Mouse (Mus musculus) neural tube, embryonic 12.5 days (tissue): ENCODE results near the gene Gm42957. TPM values are rescaled to one million over a fixed set of nuclear protein-coding genes. Genes with fewer than 3 reads are reported as not detected.
"Not testable (repeated sequence)": the region's sequence is repeated elsewhere in the genome, so short reads cannot be mapped to it uniquely, and the experiment has no call there.

Experiments used
- ATAC-seq: fragments of 200-750 bp; cut with Nextera tagmentation; 2 replicates; pipeline ENCODE4 v1.8.0; 2017; ENCODE audit warnings: low read depth, mild to moderate bottlenecking, moderate TSS enrichment, moderate library complexity; ENCODE audit not compliant: low FRiP score
- H3K27ac ChIP-seq: fragments of 300-500 bp; sonication (generic); 2 replicates; pipeline ENCODE4 v1.5.1; 2016
- H3K27me3 ChIP-seq: fragments of 300-500 bp; sonication (generic); replicated peaks from 2 replicates; pipeline ENCODE4 v1.6.1; 2016; ENCODE audit warnings: mild to moderate bottlenecking
- H3K36me3 ChIP-seq: fragments of 300-500 bp; sonication (generic); 2 replicates; pipeline ENCODE4 v1.6.1; 2016; ENCODE audit warnings: mild to moderate bottlenecking
- H3K4me1 ChIP-seq: fragments of 300-500 bp; sonication (generic); 2 replicates; pipeline ENCODE4 v1.6.1; 2016
- H3K4me2 ChIP-seq: fragments of 300-500 bp; sonication (generic); replicated peaks from 2 replicates; pipeline ENCODE4 v1.6.1; 2016; ENCODE audit warnings: mild to moderate bottlenecking
- H3K4me3 ChIP-seq: fragments of 300-500 bp; sonication (generic); 2 replicates; pipeline ENCODE4 v1.5.1; 2016
- H3K9ac ChIP-seq: fragments of 300-500 bp; sonication (generic); 2 replicates; pipeline ENCODE4 v1.6.1; 2016; ENCODE audit warnings: mild to moderate bottlenecking
- H3K9me3 ChIP-seq: fragments of 300-500 bp; sonication (generic); 2 replicates; pipeline ENCODE4 v1.6.1; 2016; ENCODE audit warnings: mild to moderate bottlenecking
- WGBS: fragments of 180-500 bp; shearing (Covaris S2); methylation state at CpG from one replicate; pipeline ENCODE4 v1.1.7; 2016; 5-methylcytosine and 5-hydroxymethylcytosine counted together
- polyA plus RNA-seq: library from polyadenylated mRNA; unstranded; fragments of >200 nt; fragmentation: Nextera tagmentation; extraction: Ambion mirVana; gene quantifications from 2 replicates; pipeline ENCODE4 v1.2.1, GENCODE M21; 2016

The Gm42957 gene
- polyA plus RNA-seq, 1 experiment from 2014 or later: 0.09 TPM

- no peaks in the 10 kb centered on the region for H3K9me3 ChIP-seq
- no peak overlapping the region for H3K4me3 ChIP-seq
- H3K36me3 ChIP-seq: no peaks in the 10 kb centered on the region
- H3K9ac ChIP-seq: no peak overlapping the region
- H3K4me1 ChIP-seq: peaks cover 8% of the 10 kb centered on the region; the same call in 1 of the 2 replicates
- WGBS: 59% methylated on average over 17 of the region's 17 CpGs
- H3K27ac ChIP-seq: no peak overlapping the region
- ATAC-seq: no peak
- peak overlapping the region; percentile 52 for H3K4me2 ChIP-seq
- H3K27me3 ChIP-seq: peaks cover 23% of the 10 kb centered on the region; the same call in 1 of the 2 replicates
Measured at GRCm38 (mm10) chr3:96684151-96684821, 49.0 kb downstream of the Gm42957 start.

DNA sequence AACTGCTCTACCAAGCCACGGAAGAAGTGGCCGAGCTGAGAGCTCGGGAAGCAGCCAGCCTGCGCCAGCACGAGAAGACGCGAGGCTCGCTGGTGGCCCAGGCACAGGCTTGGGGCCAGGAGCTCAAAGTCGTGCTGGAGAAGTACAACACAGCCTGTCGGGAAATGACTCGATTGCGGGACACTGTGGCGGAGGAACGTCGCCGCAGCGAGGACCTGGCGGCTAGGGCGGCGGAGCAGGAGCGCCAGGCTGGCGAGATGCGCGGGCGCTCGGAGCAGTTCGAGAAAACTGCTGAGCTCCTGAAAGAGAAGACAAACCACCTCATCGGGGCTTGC lies 49.5 kb downstream of the Gm42957 start:
- H3K36me3 ChIP-seq: no peaks in the 10 kb centered on the region
- H3K9me3 ChIP-seq: no peaks in the 10 kb centered on the region
- 33% methylated on average over 28 of the region's 28 CpGs for WGBS
- no peak overlapping the region; the same call in 1 of the 2 replicates for H3K4me3 ChIP-seq
- no peak overlapping the region for H3K27ac ChIP-seq
- peaks cover 8% of the 10 kb centered on the region; the same call in 1 of the 2 replicates for H3K4me1 ChIP-seq
- H3K27me3 ChIP-seq: peaks cover 21% of the 10 kb centered on the region; the same call in 1 of the 2 replicates
- H3K9ac ChIP-seq: no peak overlapping the region
- ATAC-seq: no peak
- peak overlapping the region; percentile 52 for H3K4me2 ChIP-seq

- H3K9ac ChIP-seq, H3K9me3 ChIP-seq, H3K27me3 ChIP-seq, H3K4me1 ChIP-seq, H3K4me2 ChIP-seq, H3K27ac ChIP-seq, ATAC-seq, H3K4me3 ChIP-seq, H3K36me3 ChIP-seq: not testable (repeated sequence)
- WGBS: 93% methylated on average over 5 of the region's 5 CpGs
Measured at GRCm38 (mm10) chr3:96686057-96686456, 50.8 kb downstream of the Gm42957 start.

- H3K4me3 ChIP-seq: no peak overlapping the region
- peaks cover 8% of the 10 kb centered on the region; the same call in 1 of the 2 replicates for H3K4me1 ChIP-seq
- WGBS: 87% methylated on average over 11 of the region's 11 CpGs
- H3K9ac ChIP-seq: no peak overlapping the region
- H3K4me2 ChIP-seq: no peak overlapping the region
- H3K27me3 ChIP-seq: peaks cover 9% of the 10 kb centered on the region; the same call in 1 of the 2 replicates
- no peaks in the 10 kb centered on the region for H3K9me3 ChIP-seq
- no peaks in the 10 kb centered on the region for H3K36me3 ChIP-seq
- ATAC-seq: no peak
- no peak overlapping the region for H3K27ac ChIP-seq
Measured at GRCm38 (mm10) chr3:96688854-96689253, 53.6 kb downstream of the Gm42957 start.

DNA sequence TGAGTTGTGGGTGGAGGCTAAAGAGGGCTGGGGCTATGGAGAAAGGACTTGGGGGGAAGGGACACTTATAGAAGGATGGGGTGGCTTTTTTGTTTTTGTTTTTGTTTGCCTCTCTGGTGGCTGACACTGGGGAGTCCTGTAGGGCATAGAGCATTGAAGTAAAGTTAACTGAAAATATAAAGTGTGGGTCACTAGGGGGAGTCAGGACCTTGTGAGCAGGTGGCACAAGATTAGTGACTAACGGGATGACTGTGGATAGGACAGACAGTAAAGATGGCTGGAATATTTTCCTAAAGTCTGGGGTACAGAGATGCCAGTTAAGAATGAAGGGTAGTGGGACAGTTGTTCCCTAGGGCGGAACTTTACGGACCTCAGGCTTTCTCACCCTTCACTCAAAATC lies 55.0 kb downstream of the Gm42957 start:
- H3K9ac ChIP-seq: no peak overlapping the region
- H3K4me3 ChIP-seq: no peak overlapping the region
- no peak overlapping the region for H3K4me2 ChIP-seq
- no peaks in the 10 kb centered on the region for H3K36me3 ChIP-seq
- H3K27ac ChIP-seq: no peak overlapping the region
- 0 out of 2 replicates have a peak, but pooled peaks cover 2% of the 10 kb centered on the region for H3K27me3 ChIP-seq
- WGBS: 58% methylated on average over 3 of the region's 3 CpGs
- no peaks in the 10 kb centered on the region for H3K9me3 ChIP-seq
- no peaks in the 10 kb centered on the region for H3K4me1 ChIP-seq
- ATAC-seq: no peak

GRCm38 (mm10) chr3:96692506-96692905 lies 57.2 kb downstream of the Gm42957 start:
- no peak for ATAC-seq
- H3K4me2 ChIP-seq: no peak overlapping the region
- no peaks in the 10 kb centered on the region for H3K36me3 ChIP-seq
- H3K27ac ChIP-seq: no peak overlapping the region
- WGBS: 9% methylated on average over 3 of the region's 3 CpGs
- no peaks in the 10 kb centered on the region for H3K9me3 ChIP-seq
- no peak overlapping the region for H3K4me3 ChIP-seq
- no peaks in the 10 kb centered on the region for H3K27me3 ChIP-seq
- H3K4me1 ChIP-seq: peaks cover 6% of the 10 kb centered on the region; the same call in 1 of the 2 replicates
- H3K9ac ChIP-seq: no peak overlapping the region

DNA sequence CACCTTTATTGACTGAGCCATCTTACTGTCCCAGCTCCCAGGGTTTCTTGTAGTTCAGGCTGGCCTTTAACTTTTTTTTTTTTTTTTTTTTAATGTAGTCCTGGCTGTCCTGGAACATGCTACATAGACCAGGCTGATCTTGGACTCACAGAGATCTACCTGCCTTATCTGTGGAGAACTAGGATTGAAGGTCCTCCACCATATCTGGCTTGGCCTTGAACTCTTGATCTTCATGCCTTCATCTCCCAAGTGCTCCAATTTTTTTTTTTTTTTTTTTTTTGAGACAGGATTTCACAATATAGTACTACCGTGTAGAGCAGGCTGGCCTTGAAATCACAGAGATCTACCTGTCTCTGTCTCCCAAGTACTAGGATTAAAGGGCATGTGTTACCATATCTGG lies 58.3 kb downstream of the Gm42957 start:
- Histone ChIP-seq H3K36me3 (no peaks in the 10 kb centered on the region), H3K9ac (no peak overlapping the region), H3K4me1 (peaks cover 10% of the 10 kb centered on the region; the same call in 1 of the 2 replicates), H3K4me3 (no peak overlapping the region), H3K27me3 (no peaks in the 10 kb centered on the region), H3K4me2 (no peak overlapping the region), H3K9me3 (no peaks in the 10 kb centered on the region), H3K27ac (no peak overlapping the region)
- ATAC-seq: no peak
- WGBS: 86% methylated on average over 1 of the region's 1 CpGs

GRCm38 (mm10) chr3:96696198-96696765 lies 61.0 kb downstream of the Gm42957 start, which contains the start of gene Pias3:
TSS of gene Pias3 (plus strand) at chr3:96696384.
- Histone ChIP-seq H3K9me3 (no peaks in the 10 kb centered on the region), H3K4me3 (peak within 1 kb of the TSS; percentile 89), H3K4me1 (peaks cover 17% of the 10 kb centered on the region; the same call in 1 of the 2 replicates), H3K36me3 (peaks cover 8% of the 10 kb centered on the region; the same call in 1 of the 2 replicates), H3K27me3 (no peaks in the 10 kb centered on the region), H3K27ac (peak within 1 kb of the TSS; percentile 87), H3K4me2 (peak within 1 kb of the TSS; percentile 74), H3K9ac (peak within 1 kb of the TSS; percentile 85)
- under 1% methylated on average over 35 of the region's 35 CpGs for WGBS
- ATAC-seq: peak; percentile 57

GRCm38 (mm10) chr3:96696766-96697732 lies 61.8 kb downstream of the Gm42957 start:
- Histone ChIP-seq H3K27me3 (no peaks in the 10 kb centered on the region), H3K4me2 (peak overlapping the region; percentile 74), H3K4me3 (peak overlapping the region; percentile 89), H3K9ac (peak overlapping the region; percentile 85), H3K27ac (peak overlapping the region; percentile 87), H3K4me1 (peaks cover 17% of the 10 kb centered on the region; the same call in 1 of the 2 replicates), H3K9me3 (no peaks in the 10 kb centered on the region), H3K36me3 (peaks cover 14% of the 10 kb centered on the region)
- peak; percentile 92 for ATAC-seq
- under 1% methylated on average over 84 of the region's 85 CpGs for WGBS

DNA sequence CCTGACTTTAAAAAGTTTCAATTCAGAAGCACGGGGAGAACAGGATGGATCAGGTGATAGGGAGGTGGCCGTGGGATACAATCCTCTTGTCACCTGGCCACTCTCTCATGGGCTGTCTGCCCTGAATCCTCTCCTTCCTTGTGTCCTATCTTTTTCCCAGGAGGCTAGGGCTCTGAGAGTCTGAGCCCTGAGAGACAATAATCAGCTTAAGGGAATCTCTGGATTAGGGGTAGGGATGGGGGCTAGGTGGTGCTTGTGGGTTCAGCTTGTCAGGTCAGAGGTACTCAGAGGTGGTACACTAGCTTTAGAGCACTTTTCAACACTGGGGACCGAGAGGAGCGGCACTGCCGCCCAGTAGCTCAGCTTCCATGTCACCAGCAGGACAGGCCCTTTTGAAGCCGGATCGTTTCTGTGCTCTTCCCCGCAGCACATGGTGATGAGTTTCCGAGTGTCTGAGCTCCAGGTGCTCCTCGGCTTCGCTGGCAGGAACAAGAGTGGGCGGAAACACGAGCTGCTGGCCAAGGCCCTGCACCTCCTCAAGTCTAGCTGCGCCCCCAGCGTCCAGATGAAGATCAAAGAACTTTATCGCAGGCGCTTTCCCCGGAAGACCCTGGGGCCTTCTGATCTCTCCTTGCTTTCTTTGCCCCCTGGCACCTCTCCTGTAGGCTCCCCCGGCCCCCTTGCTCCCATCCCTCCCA lies 63.9 kb downstream of the Gm42957 start:
- Histone ChIP-seq H3K27ac (no peak overlapping the region), H3K4me3 (no peak overlapping the region), H3K4me2 (no peak overlapping the region), H3K4me1 (peaks cover 17% of the 10 kb centered on the region; the same call in 1 of the 2 replicates), H3K9me3 (no peaks in the 10 kb centered on the region), H3K27me3 (no peaks in the 10 kb centered on the region), H3K36me3 (peaks cover 32% of the 10 kb centered on the region), H3K9ac (no peak overlapping the region)
- 42% methylated on average over 19 of the region's 19 CpGs for WGBS
- ATAC-seq: no peak

DNA sequence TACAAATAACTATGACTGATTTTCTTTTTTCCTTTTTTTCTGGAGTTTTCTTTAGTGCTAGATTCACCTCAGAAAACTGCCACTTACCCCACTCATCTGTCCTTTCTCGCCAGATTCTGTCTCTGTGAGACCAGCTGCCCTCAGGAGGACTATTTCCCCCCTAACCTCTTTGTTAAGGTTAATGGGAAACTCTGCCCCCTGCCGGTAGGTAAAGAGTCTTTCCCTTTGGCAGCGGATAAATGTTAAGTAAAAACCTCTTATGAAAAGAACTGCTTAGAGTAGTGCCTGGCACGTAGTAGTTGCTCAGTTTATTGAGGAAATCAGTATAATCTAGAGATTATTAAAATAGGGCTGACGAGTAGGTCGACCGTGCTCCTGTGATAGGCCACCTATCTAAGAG lies 65.1 kb downstream of the Gm42957 start:
- H3K36me3 ChIP-seq: peaks cover 43% of the 10 kb centered on the region
- no peak overlapping the region for H3K27ac ChIP-seq
- peaks cover 17% of the 10 kb centered on the region; the same call in 1 of the 2 replicates for H3K4me1 ChIP-seq
- H3K9me3 ChIP-seq: no peaks in the 10 kb centered on the region
- H3K9ac ChIP-seq: no peak overlapping the region
- WGBS: 56% methylated on average over 7 of the region's 7 CpGs
- no peak for ATAC-seq
- H3K27me3 ChIP-seq: no peaks in the 10 kb centered on the region
- no peak overlapping the region for H3K4me2 ChIP-seq
- H3K4me3 ChIP-seq: no peak overlapping the region
